Mouse (Mus musculus) midbrain, embryonic 12.5 days (tissue): ENCODE measurements around the gene Slc4a4. TPM values are rescaled to one million over a fixed set of nuclear protein-coding genes. Genes with fewer than 3 reads are reported as not detected.

Source experiments
- ATAC-seq: fragments of 200-750 bp; cut with Nextera tagmentation; 2 replicates; pipeline ENCODE4 v1.8.0; 2017; ENCODE audit warnings: low read depth, moderate TSS enrichment, moderate library complexity; ENCODE audit not compliant: low FRiP score
- H3K27ac ChIP-seq: fragments of 300-500 bp; sonication (generic); replicated peaks from 2 replicates; pipeline ENCODE4 v1.5.1; 2016; ENCODE audit warnings: mild to moderate bottlenecking
- H3K27me3 ChIP-seq: fragments of 300-500 bp; sonication (generic); 2 replicates; pipeline ENCODE4 v1.6.1; 2016; ENCODE audit warnings: mild to moderate bottlenecking
- H3K36me3 ChIP-seq: fragments of 300-500 bp; sonication (generic); 2 replicates; pipeline ENCODE4 v1.6.1; 2016
- H3K4me1 ChIP-seq: fragments of 300-500 bp; sonication (generic); 2 replicates; pipeline ENCODE4 v1.6.1; 2016
- H3K4me2 ChIP-seq: fragments of 300-500 bp; sonication (generic); replicated peaks from 2 replicates; pipeline ENCODE4 v1.6.1; 2016; ENCODE audit warnings: mild to moderate bottlenecking, moderate library complexity
- H3K4me3 ChIP-seq: fragments of 300-500 bp; sonication (generic); 2 replicates; pipeline ENCODE4 v1.5.1; 2016; ENCODE audit warnings: mild to moderate bottlenecking
- H3K9ac ChIP-seq: fragments of 300-500 bp; sonication (generic); replicated peaks from 2 replicates; pipeline ENCODE4 v1.6.1; 2016; ENCODE audit warnings: mild to moderate bottlenecking, moderate library complexity
- H3K9me3 ChIP-seq: fragments of 300-500 bp; sonication (generic); 2 replicates; pipeline ENCODE4 v1.6.1; 2016; ENCODE audit warnings: mild to moderate bottlenecking
- WGBS: fragments of 180-500 bp; shearing (Covaris S2); methylation state at CpG from one replicate; pipeline ENCODE4 v1.1.7; 2016; 5-methylcytosine and 5-hydroxymethylcytosine counted together
- polyA plus RNA-seq: library from polyadenylated mRNA; unstranded; fragments of >200 nt; fragmentation: Nextera tagmentation; extraction: Ambion mirVana; gene quantifications from 2 replicates; pipeline ENCODE4 v1.2.1, GENCODE M21; 2016

Gene Slc4a4
- polyA plus RNA-seq, 1 experiment from 2014 or later, result 3.0 TPM

GRCm38 (mm10) chr5:88964685-88965290 lies 78.2 kb downstream of the Slc4a4 start:
- 84% methylated on average over 6 of the region's 6 CpGs for WGBS
- Histone ChIP-seq H3K4me3 (no peak overlapping the region), H3K36me3 (no peaks in the 10 kb centered on the region), H3K27ac (no peak overlapping the region), H3K9ac (no peak overlapping the region), H3K4me2 (no peak overlapping the region), H3K9me3 (no peaks in the 10 kb centered on the region), H3K4me1 (no peaks in the 10 kb centered on the region), H3K27me3 (no peaks in the 10 kb centered on the region)
- no peak for ATAC-seq

GRCm38 (mm10) chr5:88966507-88966906 lies 79.9 kb downstream of the Slc4a4 start:
- Histone ChIP-seq H3K27ac (no peak overlapping the region), H3K27me3 (no peaks in the 10 kb centered on the region), H3K4me2 (no peak overlapping the region), H3K4me1 (no peaks in the 10 kb centered on the region), H3K4me3 (no peak overlapping the region), H3K36me3 (no peaks in the 10 kb centered on the region), H3K9me3 (no peaks in the 10 kb centered on the region), H3K9ac (no peak overlapping the region)
- ATAC-seq, result no peak
- 90% methylated on average over 4 of the region's 4 CpGs for WGBS

- Histone ChIP-seq H3K27ac (no peak overlapping the region), H3K4me1 (no peaks in the 10 kb centered on the region), H3K36me3 (no peaks in the 10 kb centered on the region), H3K9me3 (no peaks in the 10 kb centered on the region), H3K9ac (no peak overlapping the region), H3K4me3 (no peak overlapping the region), H3K27me3 (no peaks in the 10 kb centered on the region), H3K4me2 (no peak overlapping the region)
- ATAC-seq, result no peak
- WGBS, result 69% methylated on average over 11 of the region's 11 CpGs
Observed at GRCm38 (mm10) chr5:88968923-88969639, 82.5 kb downstream of the Slc4a4 start.

GRCm38 (mm10) chr5:88971554-88971953 lies 84.9 kb downstream of the Slc4a4 start:
- no peaks in the 10 kb centered on the region for H3K9me3 ChIP-seq
- H3K9ac ChIP-seq, result no peak overlapping the region
- no peaks in the 10 kb centered on the region for H3K27me3 ChIP-seq
- H3K36me3 ChIP-seq, result no peaks in the 10 kb centered on the region
- H3K4me1 ChIP-seq, result peaks cover 3% of the 10 kb centered on the region
- no peak for ATAC-seq
- H3K27ac ChIP-seq, result no peak overlapping the region
- H3K4me2 ChIP-seq, result no peak overlapping the region
- H3K4me3 ChIP-seq, result no peak overlapping the region

- Histone ChIP-seq H3K36me3 (no peaks in the 10 kb centered on the region), H3K4me3 (no peak overlapping the region), H3K27ac (no peak overlapping the region), H3K9me3 (no peaks in the 10 kb centered on the region), H3K9ac (no peak overlapping the region), H3K4me2 (no peak overlapping the region), H3K27me3 (no peaks in the 10 kb centered on the region), H3K4me1 (peaks cover 3% of the 10 kb centered on the region)
- WGBS, result 76% methylated on average over 7 of the region's 7 CpGs
- ATAC-seq, result no peak
Observed at GRCm38 (mm10) chr5:88972277-88972676, 85.7 kb downstream of the Slc4a4 start.

- Histone ChIP-seq H3K4me3 (no peak overlapping the region), H3K27me3 (no peaks in the 10 kb centered on the region), H3K9ac (no peak overlapping the region), H3K4me1 (peaks cover 3% of the 10 kb centered on the region), H3K4me2 (no peak overlapping the region), H3K9me3 (no peaks in the 10 kb centered on the region), H3K36me3 (no peaks in the 10 kb centered on the region), H3K27ac (no peak overlapping the region)
- no peak for ATAC-seq
- 86% methylated on average over 1 of the region's 1 CpGs for WGBS
Observed at GRCm38 (mm10) chr5:88973130-88973529, 86.5 kb downstream of the Slc4a4 start.

- H3K27me3 ChIP-seq, result no peaks in the 10 kb centered on the region
- no peaks in the 10 kb centered on the region for H3K9me3 ChIP-seq
- H3K4me2 ChIP-seq, result no peak overlapping the region
- H3K4me1 ChIP-seq, result peaks cover 3% of the 10 kb centered on the region
- ATAC-seq, result no peak
- no peaks in the 10 kb centered on the region for H3K36me3 ChIP-seq
- no peak overlapping the region for H3K27ac ChIP-seq
- H3K4me3 ChIP-seq, result no peak overlapping the region
- no peak overlapping the region for H3K9ac ChIP-seq
Observed at GRCm38 (mm10) chr5:88975694-88976093, 89.1 kb downstream of the Slc4a4 start.

- Histone ChIP-seq H3K9ac (no peak overlapping the region), H3K27ac (no peak overlapping the region), H3K27me3 (no peaks in the 10 kb centered on the region), H3K9me3 (no peaks in the 10 kb centered on the region), H3K4me3 (no peak overlapping the region), H3K36me3 (no peaks in the 10 kb centered on the region), H3K4me1 (peaks cover 3% of the 10 kb centered on the region), H3K4me2 (no peak overlapping the region)
- no peak for ATAC-seq
- 76% methylated on average over 3 of the region's 3 CpGs for WGBS
Observed at GRCm38 (mm10) chr5:88976428-88976827, 89.8 kb downstream of the Slc4a4 start.

- Histone ChIP-seq H3K9me3 (no peaks in the 10 kb centered on the region), H3K27me3 (no peaks in the 10 kb centered on the region), H3K4me2 (no peak overlapping the region), H3K4me1 (peaks cover 1% of the 10 kb centered on the region), H3K36me3 (no peaks in the 10 kb centered on the region), H3K4me3 (no peak overlapping the region), H3K9ac (no peak overlapping the region), H3K27ac (no peak overlapping the region)
- ATAC-seq, result no peak
- 91% methylated on average over 4 of the region's 4 CpGs for WGBS
Observed at GRCm38 (mm10) chr5:88980740-88981139, 94.1 kb downstream of the Slc4a4 start.

GRCm38 (mm10) chr5:88981243-88982014 lies 94.8 kb downstream of the Slc4a4 start:
- Histone ChIP-seq H3K4me2 (no peak overlapping the region), H3K9ac (no peak overlapping the region), H3K27me3 (no peaks in the 10 kb centered on the region), H3K27ac (no peak overlapping the region), H3K9me3 (no peaks in the 10 kb centered on the region), H3K36me3 (no peaks in the 10 kb centered on the region), H3K4me1 (no peaks in the 10 kb centered on the region), H3K4me3 (no peak overlapping the region)
- no peak for ATAC-seq
- WGBS, result 76% methylated on average over 8 of the region's 8 CpGs

GRCm38 (mm10) chr5:88982040-88982736 lies 95.6 kb downstream of the Slc4a4 start:
- no peak overlapping the region for H3K4me3 ChIP-seq
- no peak for ATAC-seq
- H3K4me2 ChIP-seq, result no peak overlapping the region
- no peaks in the 10 kb centered on the region for H3K27me3 ChIP-seq
- no peaks in the 10 kb centered on the region for H3K36me3 ChIP-seq
- H3K9me3 ChIP-seq, result no peaks in the 10 kb centered on the region
- no peak overlapping the region for H3K9ac ChIP-seq
- 79% methylated on average over 3 of the region's 3 CpGs for WGBS
- no peaks in the 10 kb centered on the region for H3K4me1 ChIP-seq
- no peak overlapping the region for H3K27ac ChIP-seq

GRCm38 (mm10) chr5:88983170-88983569 lies 96.6 kb downstream of the Slc4a4 start:
- no peak overlapping the region for H3K9ac ChIP-seq
- no peak overlapping the region for H3K4me3 ChIP-seq
- no peak for ATAC-seq
- H3K4me2 ChIP-seq, result no peak overlapping the region
- H3K9me3 ChIP-seq, result no peaks in the 10 kb centered on the region
- no peak overlapping the region for H3K27ac ChIP-seq
- no peaks in the 10 kb centered on the region for H3K36me3 ChIP-seq
- no peaks in the 10 kb centered on the region for H3K27me3 ChIP-seq
- no peaks in the 10 kb centered on the region for H3K4me1 ChIP-seq
- 94% methylated on average over 2 of the region's 2 CpGs for WGBS
